Mouse (Mus musculus): Measurements from ENCODE around the gene Hoxb13. TPM values are rescaled to one million over a fixed set of nuclear protein-coding genes. Genes with fewer than 3 reads are reported as not detected.

Hoxb13 gene
- polyA plus RNA-seq (2015; fragmentation: Nextera tagmentation; extraction: Ambion mirVana): not detected in 2 replicates

DNA sequence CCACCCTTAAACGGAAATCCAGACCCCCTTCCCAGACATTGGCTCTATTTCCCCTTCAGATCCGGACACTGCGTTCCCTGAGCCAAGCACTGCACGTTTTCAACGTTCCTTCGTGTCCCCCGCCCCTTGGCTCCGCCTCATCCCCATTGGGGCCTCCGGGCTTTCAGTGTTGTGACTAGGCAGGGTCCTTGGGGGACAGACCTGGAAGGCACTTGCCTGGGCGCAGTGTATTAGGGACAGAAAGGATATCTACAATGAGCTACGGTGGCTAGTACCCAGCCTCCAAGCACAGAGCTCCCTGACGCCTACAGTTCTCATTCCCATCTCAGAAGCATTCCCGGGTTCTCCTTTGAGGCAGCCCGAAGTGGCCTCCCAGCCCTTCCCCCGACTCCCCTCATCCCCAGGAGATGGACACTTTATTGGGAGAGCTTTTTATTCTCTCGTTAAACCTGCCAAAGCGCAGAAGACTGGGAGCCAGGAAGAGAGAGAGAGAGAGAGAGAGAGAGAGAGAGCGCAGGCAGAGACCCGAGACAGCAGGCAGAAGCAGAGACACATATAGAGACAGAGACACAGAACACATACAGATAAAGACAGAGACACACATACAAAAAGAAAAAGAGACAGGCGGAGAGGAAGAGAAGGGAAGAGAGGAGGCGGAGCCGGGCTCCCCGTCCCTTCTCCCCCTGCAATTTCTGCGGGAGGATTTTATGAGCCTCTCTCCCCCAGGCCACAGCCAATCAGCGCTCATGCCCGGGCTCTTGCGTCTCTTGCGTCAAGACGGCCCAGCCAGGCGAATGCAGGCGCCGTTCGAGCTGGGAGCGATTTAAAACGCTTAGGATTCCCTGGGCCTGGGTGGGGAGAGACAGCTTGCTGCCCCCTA lies at the start of gene Hoxb13:
Gene Hoxb13 (plus strand): TSS at position 796 of the 880 bp plus-strand sequence.
- WGBS: under 1% methylated on average over 35 of the region's 35 CpGs
- no peak; the same call in 1 of the 2 replicates for ATAC-seq (ENCODE audit: borderline replicate concordance, extremely low read depth, low FRiP score, low TSS enrichment)
- H3K27ac ChIP-seq: no peak within 1 kb of the TSS
- H3K9ac ChIP-seq: no peak within 1 kb of the TSS
- peak within 1 kb of the TSS; percentile 43 for H3K4me2 ChIP-seq
- no peaks in the 10 kb centered on the region for H3K36me3 ChIP-seq
- peaks cover 99% of the 10 kb centered on the region for H3K27me3 ChIP-seq
- no peaks in the 10 kb centered on the region for H3K9me3 ChIP-seq
- peak within 1 kb of the TSS; percentile 21 for H3K4me3 ChIP-seq
- peaks cover 7% of the 10 kb centered on the region for H3K4me1 ChIP-seq

DNA sequence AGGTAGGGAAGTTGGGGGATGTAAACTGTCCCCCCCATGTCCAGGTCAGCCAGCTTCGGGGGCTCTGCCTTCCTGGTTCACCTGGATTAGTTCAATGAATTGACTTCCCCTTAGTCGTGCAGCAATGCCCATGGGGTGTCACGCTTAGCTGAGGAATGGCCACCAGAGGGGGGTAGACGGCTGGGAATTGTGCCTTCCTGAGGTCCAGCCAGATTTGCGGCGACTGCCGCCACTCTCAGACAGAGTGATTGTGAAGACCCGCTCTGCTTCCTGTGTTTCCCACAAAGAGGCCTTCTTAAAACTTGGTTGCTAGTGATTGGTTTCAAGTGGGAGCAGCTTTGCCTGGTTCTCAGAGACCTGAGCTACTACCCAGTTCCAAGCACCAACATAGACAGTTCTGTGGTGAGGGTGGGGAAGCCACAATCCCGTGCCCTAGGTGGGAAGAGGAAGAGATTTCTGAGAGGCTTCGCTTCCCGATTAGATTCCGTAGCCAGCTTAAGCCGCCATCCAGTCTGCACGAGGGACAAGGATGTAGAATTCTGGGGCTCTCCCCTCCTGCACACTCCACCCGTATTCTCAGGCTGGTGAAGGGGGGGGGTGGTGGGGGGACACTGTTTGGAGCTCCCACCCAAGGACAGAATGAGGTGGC lies 48.4 kb upstream of the Hoxb13 start:
- peak overlapping the region; percentile 44 for H3K4me2 ChIP-seq
- H3K27me3 ChIP-seq: peaks cover 58% of the 10 kb centered on the region
- ATAC-seq (ENCODE audit: borderline replicate concordance, extremely low read depth, low FRiP score, low TSS enrichment): peak; percentile 62; the same call in 1 of the 2 replicates
- WGBS: 3% methylated on average over 15 of the region's 15 CpGs
- H3K4me1 ChIP-seq: peaks cover 5% of the 10 kb centered on the region
- H3K4me3 ChIP-seq: 0 out of 2 replicates have a peak overlapping the region, but pooled peaks have one; percentile 11
- no peaks in the 10 kb centered on the region for H3K36me3 ChIP-seq
- no peak overlapping the region for H3K27ac ChIP-seq
- no peaks in the 10 kb centered on the region for H3K9me3 ChIP-seq
- H3K9ac ChIP-seq: peak overlapping the region; percentile 19; the same call in 1 of the 2 replicates

DNA sequence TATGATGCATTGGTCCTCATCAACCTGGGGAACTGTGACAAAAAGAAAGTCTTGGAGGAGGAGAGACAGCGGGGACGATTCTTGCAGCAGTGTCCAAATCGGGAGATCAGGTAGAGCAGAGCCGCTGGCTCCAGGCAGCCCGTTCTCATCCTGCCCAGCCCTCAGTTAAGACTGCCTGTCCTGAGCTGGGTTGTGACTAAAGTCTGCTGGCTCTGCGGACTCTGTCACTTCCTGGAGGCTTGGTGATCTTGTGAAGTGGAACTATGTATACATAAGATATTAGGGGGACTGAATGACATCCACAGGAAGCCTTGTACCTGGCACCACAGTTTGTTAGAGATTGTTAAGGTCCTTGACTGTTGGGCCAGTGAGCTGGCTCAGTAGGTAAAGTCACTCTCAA lies 46.6 kb upstream of the Hoxb13 start:
- no peak for ATAC-seq (ENCODE audit: borderline replicate concordance, extremely low read depth, low FRiP score, low TSS enrichment)
- Histone ChIP-seq H3K36me3 (no peaks in the 10 kb centered on the region), H3K27ac (no peak overlapping the region), H3K4me2 (no peak overlapping the region), H3K27me3 (peaks cover 68% of the 10 kb centered on the region), H3K4me1 (peaks cover 5% of the 10 kb centered on the region), H3K4me3 (no peak overlapping the region), H3K9me3 (no peaks in the 10 kb centered on the region), H3K9ac (no peak overlapping the region)
- 56% methylated on average over 6 of the region's 6 CpGs for WGBS

DNA sequence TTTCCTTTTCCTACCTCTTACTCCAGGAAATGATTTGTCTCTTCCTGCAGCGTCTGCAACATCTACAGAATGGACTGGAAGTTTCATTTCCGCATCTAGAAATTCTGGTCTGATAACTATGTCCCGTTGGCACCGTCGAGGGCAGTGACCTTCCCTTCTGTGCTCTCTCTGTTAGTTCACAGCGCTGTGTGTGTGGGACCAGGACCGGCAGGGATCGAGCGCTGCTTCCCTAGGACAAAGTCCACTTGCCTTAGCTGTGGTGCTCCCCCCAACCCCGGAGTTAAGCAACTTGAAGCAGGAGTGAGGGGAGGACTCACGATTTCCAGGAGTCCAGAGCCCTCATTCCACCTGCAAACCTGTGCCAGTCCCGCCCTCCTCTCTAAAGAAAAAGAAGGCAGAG lies 29.3 kb upstream of the Hoxb13 start:
- ATAC-seq (ENCODE audit: borderline replicate concordance, extremely low read depth, low FRiP score, low TSS enrichment): no peak
- H3K27ac ChIP-seq: no peak overlapping the region
- H3K9ac ChIP-seq: no peak overlapping the region
- H3K36me3 ChIP-seq: no peaks in the 10 kb centered on the region
- H3K4me1 ChIP-seq: no peaks in the 10 kb centered on the region
- no peak overlapping the region for H3K4me2 ChIP-seq
- H3K9me3 ChIP-seq: no peaks in the 10 kb centered on the region
- H3K27me3 ChIP-seq: peaks cover 72% of the 10 kb centered on the region
- H3K4me3 ChIP-seq: no peak overlapping the region
- WGBS: 46% methylated on average over 12 of the region's 12 CpGs

DNA sequence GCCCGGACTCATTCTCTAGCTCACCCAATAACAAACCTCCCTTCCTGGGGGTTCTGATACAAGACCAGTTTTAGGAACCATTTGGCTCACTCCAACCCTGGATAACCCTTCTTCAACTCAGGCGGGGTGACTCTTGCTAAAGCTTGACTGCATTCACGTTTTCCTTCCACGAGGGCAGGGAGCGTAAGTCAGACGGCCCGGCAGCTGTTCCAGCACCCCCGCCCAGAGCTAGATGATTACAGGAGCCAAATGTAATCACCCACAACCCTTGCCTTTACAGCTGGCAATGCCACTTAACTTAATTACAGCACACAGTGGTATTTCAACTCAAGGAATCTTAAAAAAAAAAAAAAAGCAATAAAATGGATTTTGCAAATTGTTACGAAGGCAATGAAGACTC lies 26.0 kb upstream of the Hoxb13 start:
- Histone ChIP-seq H3K4me2 (no peak overlapping the region), H3K9me3 (no peaks in the 10 kb centered on the region), H3K4me3 (no peak overlapping the region), H3K36me3 (no peaks in the 10 kb centered on the region), H3K27ac (no peak overlapping the region), H3K27me3 (peaks cover 98% of the 10 kb centered on the region), H3K9ac (no peak overlapping the region), H3K4me1 (no peaks in the 10 kb centered on the region)
- no peak for ATAC-seq (ENCODE audit: borderline replicate concordance, extremely low read depth, low FRiP score, low TSS enrichment)
- 32% methylated on average over 9 of the region's 9 CpGs for WGBS

DNA sequence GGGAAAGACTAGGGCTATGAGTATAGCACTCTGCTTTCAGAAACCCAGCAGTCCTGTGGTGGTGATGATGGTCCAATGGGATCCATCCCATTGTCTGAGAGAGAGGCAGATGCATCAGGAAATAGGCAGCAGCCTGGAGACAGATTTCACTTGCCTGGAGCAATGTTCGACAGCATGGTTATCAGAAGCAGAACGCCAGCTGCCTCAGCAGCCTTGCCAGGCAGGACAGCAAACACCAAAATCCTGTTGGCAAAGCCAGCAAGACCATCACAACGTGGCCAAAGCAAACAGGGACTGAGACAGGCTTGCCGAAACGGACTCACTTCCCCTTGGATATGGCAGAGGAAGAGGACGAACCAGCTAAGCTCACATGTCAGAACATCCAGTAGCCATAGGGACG lies 25.1 kb upstream of the Hoxb13 start:
- peaks cover 100% of the 10 kb centered on the region for H3K27me3 ChIP-seq
- no peak overlapping the region for H3K4me2 ChIP-seq
- WGBS: 14% methylated on average over 7 of the region's 7 CpGs
- H3K9me3 ChIP-seq: no peaks in the 10 kb centered on the region
- no peak overlapping the region for H3K9ac ChIP-seq
- ATAC-seq (ENCODE audit: borderline replicate concordance, extremely low read depth, low FRiP score, low TSS enrichment): no peak
- H3K36me3 ChIP-seq: no peaks in the 10 kb centered on the region
- H3K4me3 ChIP-seq: no peak overlapping the region
- no peaks in the 10 kb centered on the region for H3K4me1 ChIP-seq
- H3K27ac ChIP-seq: no peak overlapping the region

DNA sequence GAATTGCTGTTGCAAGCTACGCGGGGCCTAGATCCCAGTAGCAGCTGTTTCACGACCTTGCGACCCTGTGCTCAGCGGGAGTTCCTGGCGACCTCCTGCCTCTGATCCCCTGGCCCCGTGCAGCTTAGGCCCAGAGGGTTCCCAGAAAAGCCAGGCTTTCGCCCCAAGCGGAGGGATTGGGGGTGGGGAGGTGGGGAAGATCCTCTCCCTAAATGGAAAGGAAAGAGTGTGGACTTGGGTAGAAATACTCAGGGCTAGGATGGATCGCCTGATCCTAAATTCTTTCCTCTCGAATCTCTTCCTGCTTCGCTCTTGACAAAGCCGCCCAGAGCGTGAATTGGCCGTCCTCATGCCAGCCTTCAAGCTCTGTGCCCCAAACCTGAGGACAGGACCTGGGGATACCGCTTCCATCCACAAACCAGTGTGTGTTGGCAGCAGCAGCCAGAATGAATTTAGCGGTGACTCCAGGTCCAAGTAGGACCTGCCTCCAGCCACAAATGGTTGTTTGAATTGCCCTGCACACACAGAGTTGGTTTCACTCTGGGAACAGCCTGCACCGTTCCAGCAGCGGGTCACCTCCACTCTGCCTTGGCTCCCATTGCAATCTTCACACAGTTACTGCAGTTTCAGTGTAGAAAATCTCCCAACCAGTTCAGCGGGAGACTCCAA lies 23.3 kb upstream of the Hoxb13 start:
- Histone ChIP-seq H3K27ac (no peak overlapping the region), H3K36me3 (no peaks in the 10 kb centered on the region), H3K27me3 (peaks cover 100% of the 10 kb centered on the region), H3K4me2 (no peak overlapping the region), H3K4me3 (no peak overlapping the region), H3K4me1 (no peaks in the 10 kb centered on the region), H3K9me3 (no peaks in the 10 kb centered on the region), H3K9ac (no peak overlapping the region)
- 3% methylated on average over 20 of the region's 20 CpGs for WGBS
- ATAC-seq (ENCODE audit: borderline replicate concordance, extremely low read depth, low FRiP score, low TSS enrichment): no peak

DNA sequence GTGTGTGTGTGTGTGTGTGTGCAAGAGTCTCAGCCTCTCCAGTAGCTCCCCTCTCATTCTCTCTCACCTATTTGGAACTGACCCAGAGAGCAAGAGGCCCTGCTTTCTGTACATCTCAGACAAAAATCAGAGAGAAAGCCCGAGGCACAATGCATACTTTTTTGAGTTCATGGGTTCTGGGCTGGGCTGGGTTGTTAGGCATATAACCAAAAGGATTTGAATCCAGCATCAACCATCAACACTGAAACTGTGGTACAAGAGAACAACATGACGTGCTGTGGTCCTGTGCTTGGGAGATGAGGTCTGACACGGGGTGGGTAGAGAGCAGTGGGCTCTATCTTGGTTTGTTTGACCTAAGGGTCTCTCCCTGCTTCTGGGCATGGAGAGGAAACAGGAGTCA lies 22.5 kb upstream of the Hoxb13 start:
- H3K27ac ChIP-seq: no peak overlapping the region
- H3K4me2 ChIP-seq: no peak overlapping the region
- no peak overlapping the region for H3K4me3 ChIP-seq
- H3K9ac ChIP-seq: no peak overlapping the region
- peaks cover 100% of the 10 kb centered on the region for H3K27me3 ChIP-seq
- no peaks in the 10 kb centered on the region for H3K9me3 ChIP-seq
- H3K36me3 ChIP-seq: no peaks in the 10 kb centered on the region
- 9% methylated on average over 3 of the region's 3 CpGs for WGBS
- ATAC-seq (ENCODE audit: borderline replicate concordance, extremely low read depth, low FRiP score, low TSS enrichment): no peak
- H3K4me1 ChIP-seq: no peaks in the 10 kb centered on the region

DNA sequence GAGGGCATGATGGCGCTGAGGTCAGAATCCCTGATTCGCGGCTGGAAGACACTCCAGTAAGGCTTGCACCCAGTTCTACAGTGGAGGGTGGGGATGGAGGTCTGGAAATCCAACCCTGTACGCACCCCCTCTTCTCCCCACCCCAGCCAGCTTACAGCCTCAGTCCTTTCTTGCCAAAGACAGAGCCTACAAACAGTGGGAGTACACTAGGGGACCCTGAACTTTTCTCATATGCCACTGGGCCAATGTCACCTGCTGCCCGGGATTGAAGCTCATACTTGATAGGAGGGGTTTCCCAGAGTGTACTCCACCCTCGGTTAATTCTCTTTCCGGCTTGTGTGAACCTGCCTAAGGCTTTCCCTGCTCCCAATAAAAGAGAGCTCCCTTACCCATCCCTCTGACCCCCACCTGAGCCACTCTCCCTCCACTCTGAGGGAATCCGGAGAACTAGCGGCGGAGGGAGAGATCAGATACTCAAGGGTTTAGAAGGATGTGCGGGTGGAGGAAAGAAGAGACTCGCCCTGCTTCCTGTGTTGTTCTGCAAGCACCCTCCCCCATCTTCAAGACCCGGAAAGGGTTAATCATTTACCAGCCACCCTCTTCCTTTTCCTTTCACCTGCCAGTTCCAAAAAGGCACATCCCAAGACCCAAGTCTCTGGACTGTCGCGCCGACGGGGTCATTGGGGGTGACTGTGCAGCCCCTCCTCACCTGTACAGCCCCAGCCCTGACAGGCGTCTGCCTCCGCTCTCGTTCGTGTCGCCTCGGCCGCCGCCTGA lies 21.4 kb upstream of the Hoxb13 start:
- Histone ChIP-seq H3K4me3 (0 out of 2 replicates have a peak overlapping the region, but pooled peaks have one; percentile 1), H3K27me3 (peaks cover 100% of the 10 kb centered on the region), H3K9ac (no peak overlapping the region), H3K36me3 (no peaks in the 10 kb centered on the region), H3K4me2 (no peak overlapping the region), H3K9me3 (no peaks in the 10 kb centered on the region), H3K27ac (no peak overlapping the region), H3K4me1 (no peaks in the 10 kb centered on the region)
- no peak for ATAC-seq (ENCODE audit: borderline replicate concordance, extremely low read depth, low FRiP score, low TSS enrichment)
- under 1% methylated on average over 25 of the region's 25 CpGs for WGBS

DNA sequence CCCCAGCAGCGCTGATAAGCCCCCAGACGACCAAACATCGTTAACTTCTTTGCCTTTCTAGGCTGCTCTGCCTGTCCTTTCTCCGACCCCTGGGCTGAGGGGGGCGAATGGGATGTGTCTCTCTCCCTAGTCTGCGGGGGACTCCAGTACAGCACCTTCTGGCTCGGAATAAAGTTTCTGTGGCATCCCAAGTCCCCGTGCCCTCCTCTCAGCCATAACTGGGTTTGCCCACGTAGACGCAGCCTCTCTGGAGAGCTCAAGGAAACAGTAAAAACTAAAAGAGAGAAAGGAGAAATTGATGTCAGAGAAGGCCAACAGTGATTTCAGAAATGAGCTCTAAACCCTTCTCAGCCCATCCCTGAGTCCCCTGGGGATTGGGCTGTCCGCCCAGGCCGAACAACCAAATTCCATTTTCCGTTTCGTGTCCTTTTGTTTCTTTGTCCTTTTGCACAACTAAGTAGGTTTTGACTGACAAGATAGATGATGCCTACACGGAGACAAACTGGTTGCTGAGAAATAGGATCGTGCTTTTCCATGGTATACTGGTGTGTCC lies 20.8 kb upstream of the Hoxb13 start:
- Histone ChIP-seq H3K36me3 (no peaks in the 10 kb centered on the region), H3K4me3 (0 out of 2 replicates have a peak overlapping the region, but pooled peaks have one; percentile 1), H3K9ac (no peak overlapping the region), H3K27ac (no peak overlapping the region), H3K27me3 (peaks cover 100% of the 10 kb centered on the region), H3K9me3 (no peaks in the 10 kb centered on the region), H3K4me2 (no peak overlapping the region), H3K4me1 (no peaks in the 10 kb centered on the region)
- 2% methylated on average over 16 of the region's 16 CpGs for WGBS
- no peak for ATAC-seq (ENCODE audit: borderline replicate concordance, extremely low read depth, low FRiP score, low TSS enrichment)

DNA sequence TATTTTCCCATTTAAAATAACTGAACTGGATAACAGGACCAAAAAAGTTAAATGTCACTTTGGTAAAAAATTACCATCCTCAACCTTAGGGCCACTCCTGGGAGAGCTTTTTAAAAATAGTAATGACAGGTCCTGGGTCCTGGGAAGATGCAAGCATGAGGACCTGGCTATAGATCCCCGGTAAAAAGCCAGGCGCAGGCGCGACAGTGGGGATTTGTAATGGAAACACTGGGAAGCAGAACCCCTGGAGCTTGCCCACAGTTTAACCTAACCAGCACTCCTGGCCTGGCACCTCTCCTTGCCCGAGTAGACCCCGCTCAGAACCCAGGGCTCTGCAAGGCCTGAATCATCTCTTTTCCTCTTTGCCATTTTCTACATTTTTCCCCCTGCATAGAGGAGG lies 19.2 kb upstream of the Hoxb13 start:
- no peak overlapping the region for H3K4me3 ChIP-seq
- H3K4me2 ChIP-seq: no peak overlapping the region
- 9% methylated on average over 6 of the region's 6 CpGs for WGBS
- peaks cover 100% of the 10 kb centered on the region for H3K27me3 ChIP-seq
- no peaks in the 10 kb centered on the region for H3K4me1 ChIP-seq
- no peak overlapping the region for H3K27ac ChIP-seq
- H3K9me3 ChIP-seq: no peaks in the 10 kb centered on the region
- no peak for ATAC-seq (ENCODE audit: borderline replicate concordance, extremely low read depth, low FRiP score, low TSS enrichment)
- H3K36me3 ChIP-seq: no peaks in the 10 kb centered on the region
- no peak overlapping the region for H3K9ac ChIP-seq

Measured in lung, embryonic 15.5 days (tissue).